Mouse (Mus musculus) naive thymus-derived CD4-positive, alpha-beta T cell, adult 2 months (primary cell): ENCODE measurements at regions not wholly inside any gene's neighbourhood (a gene's known extent, or its start where the extent isn't known, plus 50 kb on each side); places are given as distances from the start of the nearest gene placed in this dataset.

Experiments used
- DNase-seq: peaks from one replicate; pipeline ENCODE4 v3.0.0-alpha.2; 2011; ENCODE audit warnings: low read depth

GRCm38 (mm10) chr13:71245326-71245725 is 403.7 kb upstream of the Adamts16 start:
- no peak for DNase-seq

- DNase-seq, result no peak
These were observed 398.2 kb upstream of the Adamts16 start for GRCm38 (mm10) chr13:71239782-71240181.

- no peak for DNase-seq
These were observed 393.7 kb upstream of the Adamts16 start for GRCm38 (mm10) chr13:71235338-71235737.

- no peak for DNase-seq
These were observed 389.6 kb upstream of the Adamts16 start for GRCm38 (mm10) chr13:71231182-71231581.

DNA sequence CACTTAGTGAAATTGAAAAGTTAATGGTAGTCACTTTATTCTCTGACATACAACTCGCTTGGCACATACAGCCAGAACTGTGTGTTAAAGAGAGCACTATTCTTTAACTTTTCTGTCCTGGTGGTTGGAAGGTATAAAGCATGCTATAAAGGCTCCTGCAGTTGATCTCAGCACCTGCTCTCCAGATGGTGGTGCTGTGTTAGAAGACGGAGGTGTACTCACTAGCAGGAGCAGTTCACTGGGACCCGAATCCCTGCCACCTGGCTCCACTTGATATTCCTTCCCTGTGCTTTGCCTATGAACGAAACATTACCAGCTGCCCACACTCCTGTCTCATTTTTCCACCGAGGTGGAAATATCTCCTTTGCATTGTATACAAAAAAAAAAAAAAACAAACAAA is 373.2 kb upstream of the Adamts16 start:
- no peak for DNase-seq

- no peak for DNase-seq
These were observed 369.8 kb upstream of the Adamts16 start for GRCm38 (mm10) chr13:71211363-71211762.

DNA sequence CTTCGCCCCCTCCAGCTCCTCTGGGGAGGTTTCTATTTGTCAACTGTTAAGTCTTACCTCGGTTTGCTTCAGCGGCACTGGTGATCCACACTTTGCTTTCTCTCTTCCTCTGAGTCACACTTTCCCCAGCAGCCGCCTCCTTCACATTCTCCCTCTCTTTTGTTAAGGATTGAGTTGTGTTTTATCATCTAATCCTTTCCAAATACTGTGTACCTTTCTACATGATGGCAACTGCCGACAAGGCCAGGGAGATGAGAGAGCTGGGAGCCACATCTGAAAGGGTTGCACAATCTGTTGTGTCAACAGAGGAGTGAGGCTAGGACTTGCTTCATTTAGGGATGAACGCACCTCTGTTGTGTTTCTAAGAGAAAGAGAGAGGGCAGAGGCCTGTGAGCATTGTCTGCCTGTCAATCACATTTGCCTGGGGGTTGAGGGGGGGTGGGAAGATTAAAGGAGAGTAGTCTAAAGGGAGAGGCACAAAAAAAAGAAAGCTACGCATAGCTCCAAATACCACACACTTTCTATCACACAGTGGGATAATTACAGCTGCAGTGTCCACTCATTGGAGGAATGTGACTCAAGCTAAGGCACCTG is 369.1 kb upstream of the Adamts16 start:
- no peak for DNase-seq

DNA sequence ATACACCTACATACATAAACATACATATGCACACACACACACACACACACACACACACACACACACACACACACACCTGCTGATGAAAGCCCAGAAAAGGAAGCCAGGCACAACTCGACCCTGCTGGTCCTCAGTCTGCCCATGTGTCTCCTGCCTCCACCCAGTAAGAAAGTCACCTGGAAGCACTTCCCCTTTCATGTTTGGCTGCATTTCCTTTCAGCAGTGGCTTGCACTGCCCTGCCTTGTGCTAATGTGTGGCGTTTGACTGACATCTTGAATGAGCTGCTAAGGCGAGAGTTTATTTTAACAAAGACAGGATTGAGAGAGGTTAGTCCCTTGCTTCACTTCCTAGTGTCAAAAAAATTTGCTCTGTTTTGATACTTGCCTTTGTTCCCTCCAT is 364.1 kb upstream of the Adamts16 start:
- DNase-seq, result no peak

DNA sequence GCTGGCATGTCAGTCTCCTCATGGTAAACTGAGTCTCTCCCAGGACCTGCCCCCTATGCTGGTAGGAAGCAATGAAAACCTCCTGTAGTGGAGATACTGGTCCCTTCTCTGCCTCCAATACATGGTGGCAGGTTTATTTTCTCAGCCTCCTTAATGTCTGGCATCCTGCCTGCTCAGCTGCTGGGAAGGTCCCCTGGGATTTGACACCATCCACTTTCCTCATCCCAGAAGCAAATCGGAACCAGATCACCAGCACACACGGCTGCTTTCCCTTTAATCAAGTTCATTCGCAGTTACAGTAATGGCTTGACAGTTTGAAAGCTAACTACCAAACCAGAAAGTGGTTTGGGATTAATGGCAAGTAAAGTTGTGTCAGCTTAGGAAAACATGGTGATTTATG is 359.0 kb upstream of the Adamts16 start:
- DNase-seq, result no peak

DNA sequence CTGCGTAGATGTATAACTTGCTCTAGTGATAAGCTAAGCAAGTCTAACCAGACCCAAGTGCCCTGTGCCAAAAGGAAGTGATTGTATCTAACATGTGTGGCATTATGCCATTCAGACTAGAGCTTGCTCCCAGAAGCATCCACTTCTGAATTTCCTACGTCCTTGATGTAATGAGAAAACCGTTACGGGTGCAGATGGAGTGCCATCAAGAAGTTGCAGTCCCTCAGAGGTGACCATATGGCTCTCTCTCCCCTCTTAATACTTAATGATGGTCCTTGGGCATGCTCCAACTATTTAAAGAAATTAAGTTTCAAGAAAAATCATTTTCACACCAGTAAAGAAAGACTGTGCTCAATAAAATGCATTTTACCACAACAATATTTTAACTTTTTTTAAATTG is 354.1 kb upstream of the Adamts16 start:
- DNase-seq, result no peak

GRCm38 (mm10) chr13:71184500-71184899 is 342.9 kb upstream of the Adamts16 start:
- no peak for DNase-seq

GRCm38 (mm10) chr13:71179083-71179482 is 337.5 kb upstream of the Adamts16 start:
- no peak for DNase-seq

- no peak for DNase-seq
These were observed 332.7 kb upstream of the Adamts16 start for GRCm38 (mm10) chr13:71174335-71174734.

DNA sequence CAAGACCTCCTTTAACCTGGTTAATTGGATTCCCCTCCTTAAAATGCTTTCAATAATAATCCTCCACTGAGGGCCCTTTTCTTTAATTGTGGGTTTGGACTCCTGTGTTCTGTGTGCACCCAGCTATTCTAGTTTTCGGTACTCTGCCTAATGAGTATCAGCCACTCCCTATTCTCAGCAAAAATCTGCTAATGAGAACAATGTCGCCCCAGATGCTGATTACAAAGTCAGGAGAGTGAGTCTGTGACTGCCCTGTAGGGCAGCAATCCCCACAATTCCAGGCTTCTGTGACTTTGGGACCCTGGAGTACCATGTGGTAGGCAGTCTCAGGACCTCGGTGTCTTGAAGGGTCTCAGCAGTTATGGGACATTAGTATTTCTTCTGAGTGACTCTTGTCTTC is 324.6 kb upstream of the Adamts16 start:
- DNase-seq, result no peak

- no peak for DNase-seq
These were observed 323.7 kb upstream of the Adamts16 start for GRCm38 (mm10) chr13:71165096-71165920.

- DNase-seq, result no peak
These were observed 322.4 kb upstream of the Adamts16 start for GRCm38 (mm10) chr13:71164012-71164411.

- DNase-seq, result no peak
These were observed 321.3 kb upstream of the Adamts16 start for GRCm38 (mm10) chr13:71162952-71163351.

DNA sequence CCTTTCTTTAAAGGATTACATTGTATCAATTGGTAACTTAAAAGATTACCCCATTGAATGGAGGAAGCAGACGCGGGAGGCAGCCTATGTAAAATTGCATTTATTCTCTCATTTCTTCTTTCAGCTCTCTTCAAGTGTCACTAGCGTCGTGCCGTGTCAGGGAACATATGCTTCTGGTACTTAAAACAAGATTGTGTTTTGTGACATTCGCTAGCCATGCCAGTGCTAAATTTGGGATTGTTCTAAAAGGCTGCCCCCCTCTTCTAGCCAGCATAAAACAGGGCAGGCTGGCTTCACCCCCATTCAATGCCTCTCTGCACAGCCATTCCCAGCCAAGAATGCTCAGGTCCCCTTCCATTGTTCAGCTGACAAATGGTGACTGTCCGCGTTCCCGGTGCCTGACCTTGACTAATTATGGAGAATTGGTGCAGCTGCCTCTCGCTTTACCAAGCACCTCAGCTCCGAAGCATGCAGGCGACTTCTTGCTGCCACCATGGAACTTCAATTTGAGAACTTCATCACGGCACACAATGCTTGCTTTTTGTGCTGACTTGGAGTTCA is 316.8 kb upstream of the Adamts16 start:
- DNase-seq, result no peak

GRCm38 (mm10) chr13:71157656-71158299 is 316.2 kb upstream of the Adamts16 start:
- DNase-seq, result no peak

DNA sequence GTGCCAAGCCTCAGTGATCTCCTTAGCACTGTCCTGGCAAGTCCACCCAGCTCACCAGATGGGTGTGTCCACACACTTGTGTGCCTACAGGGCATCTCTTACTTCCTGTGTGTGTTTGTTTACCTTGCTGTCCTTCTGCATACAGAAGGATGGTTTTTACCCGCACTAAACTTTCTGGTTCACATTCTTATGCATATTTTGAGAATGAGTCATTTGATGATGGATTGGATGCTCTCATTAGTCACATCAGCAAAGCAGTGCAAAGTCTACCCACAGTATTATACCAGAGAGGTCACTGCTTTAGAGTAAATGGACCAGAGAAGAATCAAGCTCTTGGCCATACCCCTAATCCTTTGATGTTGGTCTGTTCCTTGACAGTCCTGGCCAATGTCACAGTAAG is 308.5 kb upstream of the Adamts16 start:
- DNase-seq, result no peak

DNA sequence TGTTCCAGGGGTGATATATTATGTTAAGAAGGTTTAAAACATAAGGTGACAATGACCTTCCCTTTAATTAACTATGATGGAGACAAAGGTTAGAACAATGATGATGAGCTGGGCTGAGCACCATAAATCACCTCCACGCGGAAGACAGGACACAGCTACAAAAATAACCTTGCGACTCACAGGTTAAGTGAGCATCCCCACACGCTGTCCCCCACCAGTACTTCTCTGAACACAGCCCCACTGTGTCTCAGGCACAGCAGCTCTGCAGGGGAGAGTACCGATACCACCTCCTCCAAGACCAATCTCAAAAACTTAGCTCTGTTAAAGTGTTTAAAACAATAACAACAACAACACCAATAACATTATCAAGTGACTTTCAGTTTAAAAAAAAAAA is 307.7 kb upstream of the Adamts16 start:
- DNase-seq, result no peak

GRCm38 (mm10) chr13:71148491-71149302 is 307.1 kb upstream of the Adamts16 start:
- DNase-seq, result no peak
